Mouse (Mus musculus) lung, embryonic 14.5 days (tissue): ENCODE results near the gene Pip. TPM values are rescaled to one million over a fixed set of nuclear protein-coding genes. Genes with fewer than 3 reads are reported as not detected.

Experiments used
- ATAC-seq: fragments of 200-750 bp; cut with Nextera tagmentation; 2 replicates; pipeline ENCODE4 v1.8.0; 2017; ENCODE audit warnings: mild to moderate bottlenecking, moderate TSS enrichment, moderate library complexity; ENCODE audit not compliant: insufficient read depth
- DNase-seq: peaks from one replicate; pipeline ENCODE4 v3.0.0-alpha.2; 2015
- H3K27ac ChIP-seq: fragments of 300-500 bp; sonication (generic); 2 replicates; pipeline ENCODE4 v1.5.1; 2014; ENCODE audit warnings: low read depth, mild to moderate bottlenecking, moderate library complexity
- H3K27me3 ChIP-seq: fragments of 300-500 bp; sonication (generic); 2 replicates; pipeline ENCODE4 v1.6.1; 2014; ENCODE audit warnings: low read length, control low read depth; ENCODE audit not compliant: insufficient read depth
- H3K36me3 ChIP-seq: fragments of 300-500 bp; sonication (generic); 2 replicates; pipeline ENCODE4 v1.6.1; 2014; ENCODE audit warnings: control low read depth; ENCODE audit not compliant: insufficient read depth
- H3K4me1 ChIP-seq: fragments of 300-500 bp; sonication (generic); 2 replicates; pipeline ENCODE4 v1.6.1; 2014; ENCODE audit warnings: antibody characterized with exemption, control low read depth; ENCODE audit not compliant: insufficient read depth
- H3K4me2 ChIP-seq: fragments of 300-500 bp; sonication (generic); 2 replicates; pipeline ENCODE4 v1.6.1; 2014; ENCODE audit warnings: mild to moderate bottlenecking
- H3K4me3 ChIP-seq: fragments of 300-500 bp; sonication (generic); 2 replicates; pipeline ENCODE4 v1.5.1; 2014; ENCODE audit warnings: low read depth, low read length
- H3K9ac ChIP-seq: fragments of 300-500 bp; sonication (generic); 2 replicates; pipeline ENCODE4 v1.6.1; 2014
- H3K9me3 ChIP-seq: fragments of 300-500 bp; sonication (generic); 2 replicates; pipeline ENCODE4 v1.6.1; 2016; ENCODE audit warnings: low read depth, low read length, control low read depth
- CTCF ChIP-seq: IDR thresholded peaks from 2 replicates; pipeline ENCODE4 v1.5.1; 2016; ENCODE audit warnings: antibody characterized with exemption, low read depth
- WGBS: fragments of 180-500 bp; shearing (Covaris S2); extraction: QIAGEN DNeasy Blood & Tissue Kit; methylation state at CpG from one replicate; pipeline ENCODE4 v1.1.7; 2014; 5-methylcytosine and 5-hydroxymethylcytosine counted together
- polyA plus RNA-seq: library from polyadenylated mRNA; unstranded; fragments of >200 nt; fragmentation: Nextera tagmentation; extraction: Ambion mirVana; gene quantifications from 2 replicates; pipeline ENCODE4 v1.2.1, GENCODE M21; 2014

Pip gene
- polyA plus RNA-seq, result not detected in 2 replicates

DNA sequence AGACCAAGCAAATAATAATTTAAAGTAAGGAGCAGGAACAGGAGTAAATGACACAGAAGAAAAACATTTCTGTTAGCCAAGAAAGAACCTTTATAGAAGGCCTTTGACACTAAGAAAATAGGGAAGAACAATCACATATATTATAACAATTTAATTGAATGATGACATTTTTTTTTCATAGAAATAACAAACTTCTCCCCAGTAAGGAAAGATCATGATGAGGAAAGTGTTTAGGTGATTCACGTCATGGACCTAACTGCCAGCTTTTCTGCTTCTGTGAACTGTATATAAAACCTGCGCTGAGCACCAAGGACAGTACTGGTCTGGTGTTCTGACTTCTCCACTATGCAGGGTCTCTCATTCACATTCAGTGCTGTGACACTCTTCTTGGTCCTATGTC lies at the start of gene Pip:
TSS of gene Pip (plus strand) at position 301 of the 400 bp plus-strand sequence.
- ATAC-seq, result no peak

DNA sequence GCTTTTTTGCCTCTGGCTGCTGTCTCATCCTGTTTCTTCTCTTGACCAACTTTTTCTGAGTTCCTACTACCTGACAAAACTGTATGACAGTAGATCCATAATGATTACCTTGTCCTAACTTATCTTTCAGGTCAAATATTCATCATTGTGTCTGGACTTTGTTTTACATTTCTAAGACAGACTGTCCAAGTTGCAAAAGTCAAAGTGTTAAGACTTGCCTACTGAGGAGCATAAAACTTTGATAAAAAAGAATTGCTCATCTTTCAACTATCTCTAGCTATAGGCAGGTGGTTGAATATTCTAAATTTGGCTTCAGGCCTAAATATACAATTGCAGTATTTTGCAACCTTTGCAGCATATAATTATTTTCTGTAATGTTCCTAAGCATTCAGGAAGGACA lies 23.2 kb upstream of the Pip start:
- ATAC-seq (no peak), DNase-seq (no peak)
- H3K9me3 ChIP-seq, result no peaks in the 10 kb centered on the region
- H3K27ac ChIP-seq, result no peak overlapping the region
- no peaks in the 10 kb centered on the region for H3K4me1 ChIP-seq
- H3K4me2 ChIP-seq, result no peak overlapping the region
- TF ChIP-seq CTCF, result no peak
- H3K9ac ChIP-seq, result no peak overlapping the region
- H3K4me3 ChIP-seq, result no peak overlapping the region
- no peaks in the 10 kb centered on the region for H3K27me3 ChIP-seq
- no peaks in the 10 kb centered on the region for H3K36me3 ChIP-seq

More for the DNA sequence above, at the start of gene Pip:
- H3K4me2 ChIP-seq, result no peak within 1 kb of the TSS
- no peak within 1 kb of the TSS for H3K4me3 ChIP-seq
- no peak for TF ChIP-seq CTCF
- H3K36me3 ChIP-seq, result no peaks in the 10 kb centered on the region
- H3K27me3 ChIP-seq, result no peaks in the 10 kb centered on the region
- H3K27ac ChIP-seq, result no peak within 1 kb of the TSS
- no peak for DNase-seq
- H3K9ac ChIP-seq, result no peak within 1 kb of the TSS
- no peaks in the 10 kb centered on the region for H3K4me1 ChIP-seq
- H3K9me3 ChIP-seq, result no peaks in the 10 kb centered on the region
- 79% methylated on average over 2 of the region's 2 CpGs for WGBS

DNA sequence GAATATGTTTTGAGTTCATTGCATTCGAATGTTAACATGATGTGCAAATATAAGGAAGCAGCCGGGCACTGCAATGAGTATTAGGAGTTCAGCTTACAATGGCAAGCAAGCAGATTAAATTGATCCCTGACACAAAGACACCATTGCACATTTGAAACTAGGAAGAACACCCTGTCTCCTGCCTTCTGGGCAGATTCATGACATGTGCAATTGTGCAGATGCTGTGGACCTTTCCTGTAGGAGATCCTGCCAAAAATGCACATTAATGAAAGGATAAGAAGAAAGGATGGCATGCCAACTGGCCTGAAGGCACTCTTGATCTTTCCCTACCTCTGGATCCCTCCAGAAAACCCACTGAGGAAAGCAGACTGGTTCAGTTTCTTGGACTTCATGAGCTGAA lies 17.8 kb upstream of the Pip start:
- 86% methylated on average over 2 of the region's 2 CpGs for whole genome bisulfite sequencing

DNA sequence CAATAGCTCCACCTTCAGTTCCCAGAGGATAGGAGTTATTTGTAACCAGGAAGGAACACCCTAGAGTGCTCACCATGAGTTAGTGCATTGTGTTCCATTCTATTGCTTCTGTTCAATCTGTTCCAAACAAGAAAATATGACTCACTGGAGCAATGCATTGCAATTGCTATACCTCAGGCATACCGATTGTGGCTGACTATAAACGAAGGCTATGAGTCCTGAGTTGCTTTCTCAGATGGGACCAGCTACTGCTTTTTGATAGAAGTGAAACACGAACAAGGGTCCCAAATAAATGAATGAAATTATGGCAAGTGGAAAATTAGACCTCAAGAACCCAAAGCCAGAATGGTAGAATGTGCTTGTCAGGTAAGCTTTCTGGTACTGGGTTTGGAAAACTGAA lies 5.4 kb downstream of the Pip start, which contains the start of gene Sval2:
TSS of gene Sval2 (plus strand) at position 301 of the 400 bp plus-strand sequence.
- Histone ChIP-seq H3K9ac (no peak within 1 kb of the TSS), H3K27me3 (no peaks in the 10 kb centered on the region), H3K4me1 (no peaks in the 10 kb centered on the region), H3K27ac (no peak within 1 kb of the TSS), H3K9me3 (no peaks in the 10 kb centered on the region), H3K4me2 (no peak within 1 kb of the TSS), H3K4me3 (no peak within 1 kb of the TSS), H3K36me3 (no peaks in the 10 kb centered on the region)
- no peak for DNase-seq
- ATAC-seq, result no peak
- TF ChIP-seq CTCF, result no peak
- WGBS, result 74% methylated on average over 3 of the region's 3 CpGs

More for the DNA sequence above, 17.8 kb upstream of the Pip start:
- Histone ChIP-seq H3K27ac (no peak overlapping the region), H3K9ac (no peak overlapping the region), H3K4me2 (no peak overlapping the region), H3K9me3 (no peaks in the 10 kb centered on the region), H3K4me3 (no peak overlapping the region), H3K36me3 (no peaks in the 10 kb centered on the region), H3K27me3 (no peaks in the 10 kb centered on the region), H3K4me1 (no peaks in the 10 kb centered on the region)
- ATAC-seq (no peak), DNase-seq (no peak)
- no peak for TF ChIP-seq CTCF

DNA sequence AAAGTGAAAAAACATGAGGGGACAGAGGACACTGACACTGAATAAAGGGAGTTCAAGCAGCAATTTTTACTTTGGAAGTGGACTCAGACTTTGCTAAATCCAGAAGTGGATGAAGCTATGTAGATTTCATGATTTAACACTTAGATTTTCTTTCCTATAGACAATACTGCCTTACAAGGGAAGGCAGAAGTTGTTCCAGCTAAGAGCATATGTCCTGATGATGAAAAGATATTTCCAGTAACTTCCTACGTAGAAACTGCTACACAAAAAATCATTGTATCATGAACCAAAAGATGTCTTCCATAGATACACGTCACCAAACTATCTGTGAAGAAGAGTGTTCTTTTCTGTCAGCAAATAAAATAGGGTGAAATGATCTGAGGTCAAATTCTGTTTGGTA lies 16.7 kb downstream of the Pip start:
- no peak for ATAC-seq
- DNase-seq, result no peak
- H3K9ac ChIP-seq, result no peak overlapping the region
- WGBS, result 72% methylated on average over 2 of the region's 2 CpGs
- no peaks in the 10 kb centered on the region for H3K4me1 ChIP-seq
- H3K4me3 ChIP-seq, result no peak overlapping the region
- no peak for TF ChIP-seq CTCF
- H3K27me3 ChIP-seq, result no peaks in the 10 kb centered on the region
- H3K27ac ChIP-seq, result no peak overlapping the region
- no peaks in the 10 kb centered on the region for H3K36me3 ChIP-seq
- no peaks in the 10 kb centered on the region for H3K9me3 ChIP-seq
- H3K4me2 ChIP-seq, result no peak overlapping the region

Other genes starting within 250 kb of the Pip start
- gene Ephb6, start 242.1 kb upstream of the Pip start, polyA plus RNA-seq, result 11.3 and 12.9 TPM in 2 replicates
- gene Trpv6, start 211.1 kb upstream of the Pip start, polyA plus RNA-seq, result 1.5 and 1.6 TPM in 2 replicates
- gene Trpv5, start 166.8 kb upstream of the Pip start, polyA plus RNA-seq, result not detected in 2 replicates
- not detected in 2 replicates for gene Llcfc1, start 163.1 kb upstream of the Pip start, polyA plus RNA-seq
- gene Kel, start 143.2 kb upstream of the Pip start, polyA plus RNA-seq, result 0.41 and 1.8 TPM in 2 replicates
- not detected in 2 replicates for gene Olfr459, start 72.4 kb upstream of the Pip start, polyA plus RNA-seq
- not detected in 2 replicates for gene Sval2, start 5.5 kb downstream of the Pip start, polyA plus RNA-seq
- gene Sval1, start 104.1 kb downstream of the Pip start, polyA plus RNA-seq, result not detected in 2 replicates
- gene Sval3, start 120.6 kb downstream of the Pip start, polyA plus RNA-seq, result not detected in 2 replicates
- gene Sva, start 190.9 kb downstream of the Pip start, polyA plus RNA-seq, result not detected in 2 replicates